Mouse (Mus musculus): ENCODE data around the gene Tbx19. TPM values are rescaled to one million over a fixed set of nuclear protein-coding genes. Genes with fewer than 3 reads are reported as not detected.
A peak's percentile ranks its signal among the peaks of the same experiment; 100 is the strongest.

Tbx19 gene
- polyA plus RNA-seq, 1 experiment from 2014 or later, result not detected

DNA sequence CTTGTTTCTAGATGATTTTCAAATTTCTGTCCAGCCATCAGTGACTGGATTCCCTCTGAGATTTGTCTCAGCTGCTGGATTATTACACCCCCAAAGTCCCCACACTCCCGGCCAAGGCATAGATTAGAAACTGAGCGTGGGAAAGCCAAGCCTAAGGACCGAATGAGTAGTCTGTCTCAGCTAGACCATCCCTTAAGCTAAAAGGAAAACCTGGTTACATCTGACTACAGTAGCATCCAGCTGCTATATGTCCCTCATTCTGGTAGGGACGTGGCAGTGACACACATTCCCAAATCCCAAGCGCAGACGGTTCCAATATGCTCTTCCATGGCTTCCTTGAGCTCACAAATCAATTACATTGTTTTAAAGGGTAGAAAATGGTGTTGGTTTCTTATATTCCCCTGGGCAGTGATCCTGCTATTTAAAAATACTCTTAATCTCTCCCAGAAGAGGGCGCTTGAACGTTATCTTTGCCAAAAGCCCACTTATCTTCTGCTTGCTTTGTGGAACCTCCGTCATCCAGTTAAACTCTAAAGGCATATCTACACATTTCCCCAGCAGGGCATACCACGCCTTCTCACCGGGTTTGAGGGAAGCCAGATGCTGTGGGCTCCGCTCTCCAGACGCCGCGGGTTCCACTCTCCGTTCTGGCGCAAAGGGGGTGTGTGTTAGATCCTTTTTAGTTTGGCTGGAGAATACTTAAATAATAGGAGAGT is 46.0 kb downstream of the Tbx19 start:
- Histone ChIP-seq H3K4me1 (ENCODE audit: control insufficient read depth, insufficient read depth, low read depth, low read length) (peaks cover under 1% of the 10 kb centered on the region; the same call in 1 of the 2 replicates), H3K27ac (ENCODE audit: low read depth, low read length) (no peak overlapping the region), H3K27me3 (replicated peaks; ENCODE audit: control insufficient read depth, insufficient read depth, low read length) (no peaks in the 10 kb centered on the region), H3K9me3 (ENCODE audit: control insufficient read depth, low read length) (no peaks in the 10 kb centered on the region), H3K4me2 (ENCODE audit: low read length) (peak overlapping the region; percentile 5; the same call in 1 of the 2 replicates), H3K4me3 (ENCODE audit: low read length) (no peak overlapping the region), H3K36me3 (ENCODE audit: control insufficient read depth, insufficient read depth, low read length) (no peaks in the 10 kb centered on the region), H3K9ac (ENCODE audit: low read depth, low read length) (no peak overlapping the region)
- 46% methylated on average over 17 of the region's 17 CpGs for WGBS
- ATAC-seq, result no peak

- 41% methylated on average over 11 of the region's 11 CpGs for WGBS
- no peak overlapping the region for H3K4me3 ChIP-seq (ENCODE audit: low read length)
- no peaks in the 10 kb centered on the region for H3K9me3 ChIP-seq (ENCODE audit: control insufficient read depth, low read length)
- ATAC-seq, result no peak
- no peak overlapping the region for H3K27ac ChIP-seq (ENCODE audit: low read depth, low read length)
- H3K36me3 ChIP-seq (ENCODE audit: control insufficient read depth, insufficient read depth, low read length), result no peaks in the 10 kb centered on the region
- H3K27me3 ChIP-seq (replicated peaks; ENCODE audit: control insufficient read depth, insufficient read depth, low read length), result no peaks in the 10 kb centered on the region
- no peaks in the 10 kb centered on the region for H3K4me1 ChIP-seq (ENCODE audit: control insufficient read depth, insufficient read depth, low read depth, low read length)
- H3K4me2 ChIP-seq (ENCODE audit: low read length), result no peak overlapping the region
- H3K9ac ChIP-seq (ENCODE audit: low read depth, low read length), result no peak overlapping the region
Measured at GRCm38 (mm10) chr1:165113700-165114099, 46.9 kb downstream of the Tbx19 start.

DNA sequence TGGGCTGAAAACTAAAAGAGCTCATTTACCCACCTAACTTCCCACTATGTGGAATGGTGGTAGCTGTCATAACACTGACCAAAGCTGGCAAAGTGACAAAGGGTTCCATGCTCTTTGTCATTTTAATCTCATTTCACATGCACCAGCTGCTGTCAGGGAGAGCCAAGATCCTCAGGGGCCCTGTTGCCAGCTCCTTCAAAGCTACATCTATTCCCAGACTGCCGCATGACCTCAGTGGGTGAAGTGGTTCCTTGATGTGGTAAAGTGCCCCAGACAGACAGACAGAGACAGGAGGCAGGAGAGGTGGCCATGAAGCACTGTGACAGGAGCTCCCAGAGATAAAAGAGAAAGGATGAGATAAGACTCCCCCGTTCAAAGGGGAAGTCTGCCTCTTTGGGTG is 49.9 kb downstream of the Tbx19 start:
- H3K4me2 ChIP-seq (ENCODE audit: low read length), result no peak overlapping the region

GRCm38 (mm10) chr1:165109135-165109534 is 51.4 kb downstream of the Tbx19 start:
- Histone ChIP-seq H3K36me3 (ENCODE audit: control insufficient read depth, insufficient read depth, low read length) (no peaks in the 10 kb centered on the region), H3K4me3 (ENCODE audit: low read length) (no peak overlapping the region), H3K4me2 (ENCODE audit: low read length) (no peak overlapping the region), H3K27me3 (replicated peaks; ENCODE audit: control insufficient read depth, insufficient read depth, low read length) (no peaks in the 10 kb centered on the region), H3K9me3 (ENCODE audit: control insufficient read depth, low read length) (no peaks in the 10 kb centered on the region), H3K9ac (ENCODE audit: low read depth, low read length) (no peak overlapping the region), H3K4me1 (ENCODE audit: control insufficient read depth, insufficient read depth, low read depth, low read length) (peaks cover 11% of the 10 kb centered on the region), H3K27ac (ENCODE audit: low read depth, low read length) (no peak overlapping the region)
- WGBS, result 45% methylated on average over 5 of the region's 5 CpGs
- ATAC-seq, result peak; percentile 62; the same call in 1 of the 2 replicates

More for the DNA sequence above, 49.9 kb downstream of the Tbx19 start:
- H3K27ac ChIP-seq (ENCODE audit: low read depth, low read length), result no peak overlapping the region
- H3K4me3 ChIP-seq (ENCODE audit: low read length), result no peak overlapping the region
- WGBS, result 55% methylated on average over 2 of the region's 2 CpGs
- no peaks in the 10 kb centered on the region for H3K9me3 ChIP-seq (ENCODE audit: control insufficient read depth, low read length)
- H3K27me3 ChIP-seq (replicated peaks; ENCODE audit: control insufficient read depth, insufficient read depth, low read length), result no peaks in the 10 kb centered on the region
- no peak overlapping the region for H3K9ac ChIP-seq (ENCODE audit: low read depth, low read length)
- H3K36me3 ChIP-seq (ENCODE audit: control insufficient read depth, insufficient read depth, low read length), result no peaks in the 10 kb centered on the region
- ATAC-seq, result no peak
- peaks cover 3% of the 10 kb centered on the region; the same call in 1 of the 2 replicates for H3K4me1 ChIP-seq (ENCODE audit: control insufficient read depth, insufficient read depth, low read depth, low read length)

DNA sequence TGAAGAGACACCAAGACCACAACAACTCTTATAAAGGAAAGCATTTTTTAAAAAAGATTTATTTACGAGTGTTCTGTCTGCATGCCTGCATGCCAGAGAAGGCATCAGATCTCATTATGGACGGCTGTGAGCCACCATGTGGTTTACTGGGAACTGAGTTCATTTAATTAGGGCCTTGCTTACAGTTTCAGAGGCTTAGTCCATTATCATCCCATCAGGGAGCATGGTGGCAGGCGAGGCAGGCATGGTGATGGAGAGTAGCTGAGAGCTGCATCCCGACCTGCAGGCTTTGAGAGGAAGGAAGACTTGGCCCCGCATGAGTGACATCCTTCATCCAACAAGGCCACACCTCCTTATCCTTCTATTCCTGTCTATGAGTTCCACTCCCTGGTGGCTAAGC is 52.1 kb downstream of the Tbx19 start:
- H3K4me1 ChIP-seq (ENCODE audit: control insufficient read depth, insufficient read depth, low read depth, low read length), result peaks cover 11% of the 10 kb centered on the region
- H3K4me2 ChIP-seq (ENCODE audit: low read length), result no peak overlapping the region
- H3K4me3 ChIP-seq (ENCODE audit: low read length), result no peak overlapping the region
- ATAC-seq, result no peak
- no peaks in the 10 kb centered on the region for H3K9me3 ChIP-seq (ENCODE audit: control insufficient read depth, low read length)
- no peak overlapping the region for H3K9ac ChIP-seq (ENCODE audit: low read depth, low read length)
- no peak overlapping the region for H3K27ac ChIP-seq (ENCODE audit: low read depth, low read length)
- H3K27me3 ChIP-seq (replicated peaks; ENCODE audit: control insufficient read depth, insufficient read depth, low read length), result no peaks in the 10 kb centered on the region
- WGBS, result 45% methylated on average over 5 of the region's 5 CpGs
- H3K36me3 ChIP-seq (ENCODE audit: control insufficient read depth, insufficient read depth, low read length), result no peaks in the 10 kb centered on the region

DNA sequence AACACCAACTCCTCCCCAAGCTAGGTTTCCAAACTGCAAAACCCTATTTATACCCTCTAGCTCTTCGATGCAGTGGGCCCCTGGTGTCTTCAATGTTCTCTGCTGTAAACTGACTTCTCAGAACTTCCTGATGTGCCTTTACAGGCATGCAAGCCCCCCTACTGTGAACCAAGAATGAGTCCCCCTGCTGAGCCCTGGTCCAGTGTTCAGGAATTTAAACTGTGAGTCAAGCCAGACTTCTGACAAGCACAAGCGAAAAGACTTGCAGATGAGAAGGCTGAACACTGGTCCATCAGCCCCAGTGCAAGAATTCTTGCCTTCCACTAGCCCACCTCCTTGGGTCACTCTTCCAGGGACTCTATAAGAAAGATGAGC is 54.6 kb downstream of the Tbx19 start:
- Histone ChIP-seq H3K27ac (ENCODE audit: low read depth, low read length) (no peak overlapping the region), H3K36me3 (ENCODE audit: control insufficient read depth, insufficient read depth, low read length) (no peaks in the 10 kb centered on the region), H3K4me3 (ENCODE audit: low read length) (no peak overlapping the region), H3K27me3 (replicated peaks; ENCODE audit: control insufficient read depth, insufficient read depth, low read length) (no peaks in the 10 kb centered on the region), H3K4me1 (ENCODE audit: control insufficient read depth, insufficient read depth, low read depth, low read length) (peaks cover 11% of the 10 kb centered on the region), H3K9me3 (ENCODE audit: control insufficient read depth, low read length) (no peaks in the 10 kb centered on the region), H3K4me2 (ENCODE audit: low read length) (no peak overlapping the region), H3K9ac (ENCODE audit: low read depth, low read length) (no peak overlapping the region)
- 46% methylated on average over 2 of the region's 2 CpGs for WGBS
- no peak for ATAC-seq

- 63% methylated on average over 9 of the region's 9 CpGs for WGBS
- Histone ChIP-seq H3K36me3 (ENCODE audit: control insufficient read depth, insufficient read depth, low read length) (no peaks in the 10 kb centered on the region), H3K9ac (ENCODE audit: low read depth, low read length) (no peak overlapping the region), H3K4me1 (ENCODE audit: control insufficient read depth, insufficient read depth, low read depth, low read length) (peaks cover 11% of the 10 kb centered on the region), H3K9me3 (ENCODE audit: control insufficient read depth, low read length) (no peaks in the 10 kb centered on the region), H3K4me2 (ENCODE audit: low read length) (no peak overlapping the region), H3K4me3 (ENCODE audit: low read length) (no peak overlapping the region), H3K27ac (ENCODE audit: low read depth, low read length) (0 out of 2 replicates have a peak overlapping the region, but pooled peaks have one; percentile 35), H3K27me3 (replicated peaks; ENCODE audit: control insufficient read depth, insufficient read depth, low read length) (no peaks in the 10 kb centered on the region)
- ATAC-seq, result peak; percentile 29; the same call in 1 of the 2 replicates
Measured at GRCm38 (mm10) chr1:165105270-165106010, 55.1 kb downstream of the Tbx19 start.

DNA sequence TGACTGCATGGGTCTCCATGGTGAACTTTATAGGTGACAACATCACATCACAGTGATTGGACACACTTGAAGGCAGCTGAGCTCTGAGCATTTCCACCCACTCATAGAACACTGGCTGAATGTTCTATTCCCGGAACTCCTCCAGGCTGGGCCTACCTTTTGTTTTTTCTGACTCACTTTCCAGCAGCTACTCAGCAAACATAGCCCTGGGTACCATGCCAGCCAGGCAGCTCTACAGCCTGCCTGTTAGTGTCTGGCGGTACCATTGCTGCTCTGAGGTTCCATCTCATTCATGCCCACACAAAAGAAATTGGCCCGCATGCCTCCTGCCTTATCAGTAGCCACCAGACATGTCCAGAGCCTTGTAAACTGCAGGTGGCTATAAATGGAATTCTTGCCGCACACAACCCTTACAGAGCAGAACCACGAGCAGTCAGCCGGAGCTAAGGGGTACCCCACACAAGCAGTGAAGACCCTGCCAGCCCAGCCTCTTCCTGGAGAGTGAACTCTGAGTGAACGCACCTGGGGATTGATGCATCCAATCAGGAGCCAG is 55.8 kb downstream of the Tbx19 start:
- Histone ChIP-seq H3K4me3 (ENCODE audit: low read length) (no peak overlapping the region), H3K4me2 (ENCODE audit: low read length) (no peak overlapping the region), H3K9me3 (ENCODE audit: control insufficient read depth, low read length) (no peaks in the 10 kb centered on the region), H3K27me3 (replicated peaks; ENCODE audit: control insufficient read depth, insufficient read depth, low read length) (no peaks in the 10 kb centered on the region), H3K4me1 (ENCODE audit: control insufficient read depth, insufficient read depth, low read depth, low read length) (peaks cover 11% of the 10 kb centered on the region), H3K9ac (ENCODE audit: low read depth, low read length) (no peak overlapping the region), H3K36me3 (ENCODE audit: control insufficient read depth, insufficient read depth, low read length) (no peaks in the 10 kb centered on the region), H3K27ac (ENCODE audit: low read depth, low read length) (no peak overlapping the region)
- peak; percentile 60 for ATAC-seq
- 50% methylated on average over 7 of the region's 7 CpGs for WGBS

GRCm38 (mm10) chr1:165099569-165099968 is 61.0 kb downstream of the Tbx19 start:
- ATAC-seq, result peak; percentile 60; the same call in 1 of the 2 replicates
- H3K27ac ChIP-seq (ENCODE audit: low read depth, low read length), result no peak overlapping the region
- no peak overlapping the region for H3K9ac ChIP-seq (ENCODE audit: low read depth, low read length)
- no peaks in the 10 kb centered on the region for H3K9me3 ChIP-seq (ENCODE audit: control insufficient read depth, low read length)
- H3K4me2 ChIP-seq (ENCODE audit: low read length), result no peak overlapping the region
- H3K4me3 ChIP-seq (ENCODE audit: low read length), result no peak overlapping the region
- no peaks in the 10 kb centered on the region; the same call in 1 of the 2 replicates for H3K4me1 ChIP-seq (ENCODE audit: control insufficient read depth, insufficient read depth, low read depth, low read length)
- no peaks in the 10 kb centered on the region for H3K36me3 ChIP-seq (ENCODE audit: control insufficient read depth, insufficient read depth, low read length)
- H3K27me3 ChIP-seq (replicated peaks; ENCODE audit: control insufficient read depth, insufficient read depth, low read length), result no peaks in the 10 kb centered on the region

Data from hindbrain, embryonic 16.5 days (tissue).